Mouse (Mus musculus): ENCODE measurements around the gene Edn2. TPM values are rescaled to one million over a fixed set of nuclear protein-coding genes. Genes with fewer than 3 reads are reported as not detected.

The Edn2 gene
- polyA plus RNA-seq, 1 experiment from 2014 or later = 3.0 TPM

DNA sequence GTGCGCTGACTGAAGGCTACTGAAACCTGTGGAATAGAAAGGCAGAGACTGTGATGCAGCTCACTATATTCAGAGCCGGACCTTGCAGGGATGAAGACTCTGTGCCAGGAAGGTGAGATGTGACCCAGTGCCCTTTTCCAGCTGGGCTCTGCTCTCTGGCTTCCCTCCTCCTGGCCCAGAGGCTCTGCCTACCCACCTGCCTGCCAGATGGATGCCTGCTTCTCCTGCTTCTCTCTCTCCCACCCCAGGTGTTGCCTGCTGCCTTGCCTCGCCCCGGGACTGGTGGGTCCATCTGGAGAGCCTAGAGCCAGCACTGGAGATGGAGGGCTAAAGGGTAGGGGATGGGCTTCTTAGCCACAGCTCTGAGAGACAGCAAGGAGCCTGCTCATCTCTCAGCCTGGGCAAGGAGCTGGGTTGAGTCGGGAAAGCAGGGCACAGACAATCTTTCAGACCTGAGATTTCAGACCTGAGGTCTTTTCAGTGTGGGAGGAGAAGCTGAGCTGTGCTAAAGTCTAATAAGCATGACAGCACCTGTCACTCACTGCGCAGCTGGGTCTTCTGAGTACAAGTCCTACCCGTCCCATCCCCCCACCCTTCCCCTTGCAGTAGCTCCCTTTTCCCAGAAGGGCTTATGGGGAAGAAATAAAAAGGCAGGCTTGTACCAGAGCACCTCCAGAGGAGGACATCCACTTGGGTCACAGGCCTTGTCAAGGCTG, 39.7 kb downstream of the Edn2 start:
- Histone ChIP-seq H3K4me2 (ENCODE audit: low read depth, low read length) (no peak overlapping the region), H3K4me1 (ENCODE audit: control insufficient read depth, insufficient read depth, low read length) (peaks cover 16% of the 10 kb centered on the region), H3K4me3 (ENCODE audit: low read depth, low read length) (no peak overlapping the region), H3K27ac (replicated peaks; ENCODE audit: low read depth, low read length) (no peak overlapping the region), H3K36me3 (ENCODE audit: control insufficient read depth, insufficient read depth, low read length) (no peaks in the 10 kb centered on the region), H3K9me3 (ENCODE audit: control insufficient read depth, low read length) (no peaks in the 10 kb centered on the region), H3K27me3 (replicated peaks; ENCODE audit: control insufficient read depth, insufficient read depth, low read length) (no peaks in the 10 kb centered on the region), H3K9ac (ENCODE audit: low read depth, low read length) (no peak overlapping the region)
- ATAC-seq (ENCODE audit: low read depth) = peak; percentile 35; the same call in 1 of the 2 replicates
- WGBS = 72% methylated on average over 7 of the region's 7 CpGs
- peak; percentile 51 for DNase-seq (ENCODE audit: low spot score)

DNA sequence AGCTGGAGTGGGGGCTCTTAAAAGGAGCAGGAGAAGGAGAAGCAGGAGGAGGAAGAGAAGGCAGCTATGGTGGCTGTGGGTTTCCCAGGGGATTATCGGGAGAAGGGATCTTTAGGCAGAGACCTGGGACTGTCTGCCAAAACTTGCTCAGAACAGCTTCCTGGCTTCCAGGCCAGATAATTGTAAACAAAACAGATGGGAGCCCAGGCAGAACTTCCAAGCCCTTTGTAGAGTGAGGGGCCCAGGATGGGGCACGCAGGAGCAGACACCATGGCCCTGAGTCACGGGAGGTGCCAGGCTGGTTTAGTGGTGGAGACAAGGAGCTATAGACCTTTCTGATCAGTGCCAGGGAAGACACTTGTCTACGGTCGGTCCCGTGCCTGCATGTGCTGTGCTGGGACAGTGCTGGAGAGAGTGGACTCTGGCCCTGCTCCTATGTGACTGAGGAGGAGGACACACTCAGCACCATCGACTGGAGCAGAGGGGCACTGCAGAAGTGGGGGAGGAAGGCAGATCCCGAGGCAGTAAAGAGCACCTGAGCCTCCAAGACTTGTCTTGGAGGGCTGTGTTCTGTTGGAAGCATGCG, 43.4 kb downstream of the Edn2 start:
- Histone ChIP-seq H3K4me3 (ENCODE audit: low read depth, low read length) (no peak overlapping the region), H3K27me3 (replicated peaks; ENCODE audit: control insufficient read depth, insufficient read depth, low read length) (no peaks in the 10 kb centered on the region), H3K9me3 (ENCODE audit: control insufficient read depth, low read length) (no peaks in the 10 kb centered on the region), H3K36me3 (ENCODE audit: control insufficient read depth, insufficient read depth, low read length) (no peaks in the 10 kb centered on the region), H3K4me2 (ENCODE audit: low read depth, low read length) (no peak overlapping the region), H3K4me1 (ENCODE audit: control insufficient read depth, insufficient read depth, low read length) (peaks cover 8% of the 10 kb centered on the region), H3K9ac (ENCODE audit: low read depth, low read length) (no peak overlapping the region), H3K27ac (replicated peaks; ENCODE audit: low read depth, low read length) (no peak overlapping the region)
- WGBS = 44% methylated on average over 7 of the region's 9 CpGs
- DNase-seq (ENCODE audit: low spot score) (peak; percentile 65), ATAC-seq (ENCODE audit: low read depth) (peak; percentile 62)

DNA sequence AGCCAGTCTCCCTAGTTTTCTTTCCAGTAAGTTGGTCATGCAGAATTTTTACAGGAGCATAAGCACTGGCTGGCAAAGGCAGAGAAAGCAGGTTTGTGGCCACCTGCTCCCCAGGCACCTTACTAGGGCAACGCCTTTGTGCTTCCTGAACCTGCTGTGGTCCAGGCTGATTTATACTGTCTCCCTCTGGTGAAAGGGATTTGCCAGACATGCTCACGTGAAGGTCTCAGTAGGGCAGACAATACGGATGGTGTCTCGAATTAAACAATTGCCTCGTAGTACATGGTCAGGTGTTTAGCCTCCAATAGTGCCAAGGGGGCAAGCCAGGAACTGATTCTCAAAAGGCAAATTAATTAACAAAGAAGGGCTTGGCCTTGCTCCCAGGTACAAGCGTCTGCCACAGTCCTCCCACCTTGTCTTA, 45.5 kb downstream of the Edn2 start:
- no peak overlapping the region for H3K27ac ChIP-seq (replicated peaks; ENCODE audit: low read depth, low read length)
- H3K27me3 ChIP-seq (replicated peaks; ENCODE audit: control insufficient read depth, insufficient read depth, low read length) = no peaks in the 10 kb centered on the region
- DNase-seq (ENCODE audit: low spot score) (no peak), ATAC-seq (ENCODE audit: low read depth) (no peak)
- no peak overlapping the region for H3K9ac ChIP-seq (ENCODE audit: low read depth, low read length)
- H3K4me3 ChIP-seq (ENCODE audit: low read depth, low read length) = no peak overlapping the region
- no peak overlapping the region for H3K4me2 ChIP-seq (ENCODE audit: low read depth, low read length)
- WGBS = 78% methylated on average over 6 of the region's 6 CpGs
- no peaks in the 10 kb centered on the region for H3K36me3 ChIP-seq (ENCODE audit: control insufficient read depth, insufficient read depth, low read length)
- no peaks in the 10 kb centered on the region for H3K9me3 ChIP-seq (ENCODE audit: control insufficient read depth, low read length)
- H3K4me1 ChIP-seq (ENCODE audit: control insufficient read depth, insufficient read depth, low read length) = peaks cover 7% of the 10 kb centered on the region; the same call in 1 of the 2 replicates

DNA sequence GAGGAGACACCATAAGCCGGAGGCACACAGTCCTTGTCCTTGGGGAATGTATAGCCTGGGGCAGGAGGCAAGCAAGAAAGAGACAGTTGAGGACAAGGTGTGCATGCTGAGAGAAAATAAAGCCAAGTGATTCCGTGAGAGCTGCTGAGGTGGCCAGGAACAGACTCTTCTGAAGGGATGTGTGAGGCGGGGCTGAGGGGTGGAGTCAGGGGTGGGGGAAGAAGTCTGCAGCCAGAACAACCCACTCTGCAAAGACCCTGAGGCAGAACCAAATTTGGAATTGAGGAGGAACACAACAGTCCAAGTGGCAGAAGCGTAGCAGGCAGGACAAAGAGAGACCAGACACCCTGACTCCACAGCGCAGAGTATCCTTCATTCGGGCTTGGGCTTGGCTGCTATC, 51.1 kb downstream of the Edn2 start:
- no peaks in the 10 kb centered on the region for H3K9me3 ChIP-seq (ENCODE audit: control insufficient read depth, low read length)
- ATAC-seq (ENCODE audit: low read depth) (no peak), DNase-seq (ENCODE audit: low spot score) (peak; percentile 42)
- no peaks in the 10 kb centered on the region for H3K27me3 ChIP-seq (replicated peaks; ENCODE audit: control insufficient read depth, insufficient read depth, low read length)
- H3K27ac ChIP-seq (replicated peaks; ENCODE audit: low read depth, low read length) = no peak overlapping the region
- peak overlapping the region; percentile 42; the same call in 1 of the 2 replicates for H3K9ac ChIP-seq (ENCODE audit: low read depth, low read length)
- 33% methylated on average over 4 of the region's 6 CpGs for WGBS
- 0 out of 2 replicates have a peak overlapping the region, but pooled peaks have one; percentile 12 for H3K4me2 ChIP-seq (ENCODE audit: low read depth, low read length)
- H3K4me1 ChIP-seq (ENCODE audit: control insufficient read depth, insufficient read depth, low read length) = peaks cover 6% of the 10 kb centered on the region
- no peak overlapping the region for H3K4me3 ChIP-seq (ENCODE audit: low read depth, low read length)
- no peaks in the 10 kb centered on the region for H3K36me3 ChIP-seq (ENCODE audit: control insufficient read depth, insufficient read depth, low read length)

DNA sequence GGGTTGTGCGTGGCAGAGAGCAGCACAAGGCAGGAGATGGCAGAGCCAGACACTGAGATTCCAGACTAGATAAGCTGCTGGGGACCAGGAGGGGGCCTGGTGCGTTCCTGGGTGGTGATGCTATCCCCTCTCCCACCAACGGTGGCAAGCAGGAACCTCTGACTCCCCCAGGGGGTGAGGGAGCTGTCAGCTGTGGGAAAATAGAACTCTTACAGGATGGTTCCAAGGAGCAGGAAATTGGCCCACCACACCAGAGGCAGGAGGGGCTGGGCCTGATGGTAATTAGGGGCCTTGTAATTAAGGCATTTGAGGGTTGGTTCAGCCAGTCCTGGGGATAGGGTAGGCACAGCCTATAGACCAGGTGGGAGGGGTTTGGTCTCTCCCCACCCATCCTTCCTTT, 51.8 kb downstream of the Edn2 start:
- no peaks in the 10 kb centered on the region for H3K27me3 ChIP-seq (replicated peaks; ENCODE audit: control insufficient read depth, insufficient read depth, low read length)
- H3K4me1 ChIP-seq (ENCODE audit: control insufficient read depth, insufficient read depth, low read length) = peaks cover 6% of the 10 kb centered on the region
- no peak overlapping the region for H3K4me3 ChIP-seq (ENCODE audit: low read depth, low read length)
- peak overlapping the region; percentile 33; the same call in 1 of the 2 replicates for H3K27ac ChIP-seq (replicated peaks; ENCODE audit: low read depth, low read length)
- no peaks in the 10 kb centered on the region for H3K36me3 ChIP-seq (ENCODE audit: control insufficient read depth, insufficient read depth, low read length)
- DNase-seq (ENCODE audit: low spot score) = no peak
- H3K4me2 ChIP-seq (ENCODE audit: low read depth, low read length) = no peak overlapping the region
- WGBS = 14% methylated on average over 3 of the region's 3 CpGs
- no peak for ATAC-seq (ENCODE audit: low read depth)
- no peaks in the 10 kb centered on the region for H3K9me3 ChIP-seq (ENCODE audit: control insufficient read depth, low read length)
- no peak overlapping the region; the same call in 1 of the 2 replicates for H3K9ac ChIP-seq (ENCODE audit: low read depth, low read length)

DNA sequence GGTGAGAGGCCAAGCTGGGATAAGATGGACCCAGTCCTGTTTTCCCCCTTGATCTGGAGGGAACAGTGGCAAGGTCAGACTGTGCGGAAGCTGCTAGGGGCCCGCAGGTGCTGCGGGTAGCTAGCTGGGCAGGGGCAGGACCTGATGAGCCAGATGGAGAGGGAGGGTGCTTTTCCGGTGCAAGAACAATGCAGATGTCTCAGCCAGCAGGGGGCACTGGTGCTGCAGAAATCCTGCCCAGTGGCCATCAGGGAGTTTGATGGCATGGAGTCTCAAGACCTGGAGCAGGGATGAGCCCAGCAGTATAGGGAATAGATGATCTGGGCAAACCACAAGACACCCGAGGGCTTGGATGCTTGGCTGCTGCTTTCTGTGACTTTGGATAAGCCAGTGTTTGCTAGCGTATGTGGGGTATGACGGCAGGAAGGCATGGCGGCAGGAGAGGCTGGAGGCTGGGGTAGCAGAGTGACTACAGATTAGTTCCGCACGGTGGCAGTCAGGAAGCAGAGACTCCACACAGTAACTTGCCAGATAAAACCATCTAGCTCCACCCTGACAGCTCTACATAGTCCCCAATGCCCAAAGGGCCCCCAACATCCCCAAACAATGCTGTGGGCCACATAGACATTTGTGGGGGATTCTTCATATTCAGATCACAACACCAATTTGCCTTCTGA, 55.0 kb downstream of the Edn2 start:
- H3K4me1 ChIP-seq (ENCODE audit: control insufficient read depth, insufficient read depth, low read length) = peaks cover 6% of the 10 kb centered on the region

DNA sequence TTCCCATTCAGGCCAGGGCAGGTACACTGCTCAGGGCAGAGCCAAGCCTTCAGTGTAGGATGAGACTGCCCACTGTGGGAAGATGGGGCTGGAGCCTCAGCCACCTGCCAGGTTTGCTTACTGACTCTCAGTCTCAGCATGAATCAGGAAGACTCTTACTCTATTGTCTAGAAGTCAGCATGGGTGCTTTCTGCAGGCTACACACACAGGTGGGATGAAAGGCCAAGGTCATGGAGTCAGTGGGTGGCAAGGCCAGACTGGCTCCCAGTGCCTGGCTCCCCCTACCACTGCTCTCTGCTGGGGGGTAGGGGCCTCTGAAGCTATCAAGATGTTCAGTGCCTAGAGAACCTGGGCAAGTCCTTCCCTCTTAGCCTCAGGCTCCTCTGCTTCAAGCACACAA, 55.9 kb downstream of the Edn2 start:
- Histone ChIP-seq H3K4me1 (ENCODE audit: control insufficient read depth, insufficient read depth, low read length) (peaks cover 6% of the 10 kb centered on the region), H3K9me3 (ENCODE audit: control insufficient read depth, low read length) (no peaks in the 10 kb centered on the region), H3K27ac (replicated peaks; ENCODE audit: low read depth, low read length) (no peak overlapping the region), H3K36me3 (ENCODE audit: control insufficient read depth, insufficient read depth, low read length) (no peaks in the 10 kb centered on the region), H3K27me3 (replicated peaks; ENCODE audit: control insufficient read depth, insufficient read depth, low read length) (no peaks in the 10 kb centered on the region), H3K4me2 (ENCODE audit: low read depth, low read length) (no peak overlapping the region), H3K4me3 (ENCODE audit: low read depth, low read length) (no peak overlapping the region), H3K9ac (ENCODE audit: low read depth, low read length) (no peak overlapping the region)
- DNase-seq (ENCODE audit: low spot score) (no peak), ATAC-seq (ENCODE audit: low read depth) (no peak)

More for the DNA sequence above, 55.0 kb downstream of the Edn2 start:
- Histone ChIP-seq H3K9ac (ENCODE audit: low read depth, low read length) (no peak overlapping the region), H3K4me3 (ENCODE audit: low read depth, low read length) (no peak overlapping the region), H3K27me3 (replicated peaks; ENCODE audit: control insufficient read depth, insufficient read depth, low read length) (no peaks in the 10 kb centered on the region), H3K27ac (replicated peaks; ENCODE audit: low read depth, low read length) (no peak overlapping the region), H3K9me3 (ENCODE audit: control insufficient read depth, low read length) (no peaks in the 10 kb centered on the region), H3K36me3 (ENCODE audit: control insufficient read depth, insufficient read depth, low read length) (no peaks in the 10 kb centered on the region), H3K4me2 (ENCODE audit: low read depth, low read length) (no peak overlapping the region)
- ATAC-seq (ENCODE audit: low read depth) = no peak
- DNase-seq (ENCODE audit: low spot score) = peak; percentile 61
- 22% methylated on average over 10 of the region's 10 CpGs for WGBS
